Comparison of ENCODE assay signal across 13 mouse cellular contexts in genomic region chr6:120550173-120550572, GRCm38 (mm10). TPM values are rescaled to one million over a fixed set of nuclear protein-coding genes. Genes with fewer than 3 reads are reported as not detected.
A peak's percentile ranks its signal among the peaks of the same experiment; 100 is the strongest.
DNase-seq lines count a peak whose midpoint lies in the region; ATAC-seq lines count a peak whose summit lies in the region.
"Had no signal": no experiment of that assay in that cellular context is flagged by ENCODE, and none has a peak within 500 bp of the region (broad histone marks: within the 10 kb centered on the region; RNA-seq: fewer than 3 reads in every experiment).

No protein-coding gene starts in this region.

- H3K27ac ChIP-seq in forebrain, embryonic 11.5 days (ENCODE audit: low read depth, low read length): no peak overlapping the region; the same call in 1 of the 2 replicates
- H3K27ac ChIP-seq in forebrain, embryonic 15.5 days (replicated peaks): no peak overlapping the region
- peak overlapping the region; percentile 65 for H3K27ac ChIP-seq in hindbrain, embryonic 11.5 days (ENCODE audit: low read depth, low read length)
- H3K27ac ChIP-seq in midbrain, embryonic 13.5 days: peak overlapping the region; percentile 52; the same call in 1 of the 2 replicates
- H3K27ac ChIP-seq: heart, adult 2 months; stomach, postnatal 0 days had no signal

- H3K9ac ChIP-seq in forebrain, embryonic 11.5 days (ENCODE audit: low read length): no peak overlapping the region
- H3K9ac ChIP-seq in forebrain, embryonic 15.5 days (replicated peaks): no peak overlapping the region
- 0 out of 2 replicates have a peak overlapping the region, but pooled peaks have one; percentile 19 for H3K9ac ChIP-seq in hindbrain, embryonic 11.5 days (ENCODE audit: low read depth, low read length)
- no peak overlapping the region for H3K9ac ChIP-seq in midbrain, embryonic 13.5 days (replicated peaks)

- H3K9me3 ChIP-seq in forebrain, embryonic 11.5 days (ENCODE audit: control insufficient read depth, low read length): no peaks in the 10 kb centered on the region
- H3K9me3 ChIP-seq in forebrain, embryonic 15.5 days: no peaks in the 10 kb centered on the region
- no peaks in the 10 kb centered on the region for H3K9me3 ChIP-seq in hindbrain, embryonic 11.5 days (ENCODE audit: control insufficient read depth, low read length)
- H3K9me3 ChIP-seq in midbrain, embryonic 13.5 days: no peaks in the 10 kb centered on the region

- peak; percentile 60 for ATAC-seq in forebrain, embryonic 11.5 days (replicated peaks; ENCODE audit: low FRiP score)
- ATAC-seq in forebrain, embryonic 15.5 days (replicated peaks): no peak
- 0 out of 2 replicates have a peak, but pooled peaks have one; percentile 11 for ATAC-seq in common myeloid progenitor, adult 5-6 weeks (replicated peaks; ENCODE audit: low read depth, poor library complexity, severe bottlenecking)
- ATAC-seq in hindbrain, embryonic 11.5 days (ENCODE audit: low FRiP score): peak; percentile 80
- ATAC-seq in midbrain, embryonic 13.5 days: peak; percentile 83
- no peak for ATAC-seq in granulocyte monocyte progenitor cell, adult 5-6 weeks (replicated peaks; ENCODE audit: poor library complexity, severe bottlenecking)
- ATAC-seq: lung, postnatal 0 days had no signal

- no peaks in the 10 kb centered on the region for H3K27me3 ChIP-seq in forebrain, embryonic 11.5 days (ENCODE audit: control insufficient read depth, insufficient read depth, low read length)
- H3K27me3 ChIP-seq in forebrain, embryonic 15.5 days: no peaks in the 10 kb centered on the region
- no peaks in the 10 kb centered on the region for H3K27me3 ChIP-seq in hindbrain, embryonic 11.5 days (ENCODE audit: control insufficient read depth, insufficient read depth, low read length)
- no peaks in the 10 kb centered on the region for H3K27me3 ChIP-seq in midbrain, embryonic 13.5 days

- H3K4me2 ChIP-seq in forebrain, embryonic 11.5 days (ENCODE audit: low read depth, low read length, severe bottlenecking): no peak overlapping the region
- no peak overlapping the region for H3K4me2 ChIP-seq in forebrain, embryonic 15.5 days (replicated peaks)
- no peak overlapping the region for H3K4me2 ChIP-seq in hindbrain, embryonic 11.5 days (replicated peaks; ENCODE audit: low read depth, low read length)
- H3K4me2 ChIP-seq in midbrain, embryonic 13.5 days (replicated peaks): no peak overlapping the region

- peak; percentile 56 for DNase-seq in forebrain, embryonic 11.5 days (ENCODE audit: low spot score)
- peak; percentile 57 for DNase-seq in hindbrain, embryonic 11.5 days (ENCODE audit: low spot score)
- no peak for DNase-seq in cerebellum, postnatal 36 days
- DNase-seq in lung, adult 18-20 months: no peak
- DNase-seq: heart, adult 2 months; right cerebral cortex, postnatal 14 days had no signal

- H3K4me3 ChIP-seq in forebrain, embryonic 11.5 days (ENCODE audit: low read depth, low read length): no peak overlapping the region
- H3K4me3 ChIP-seq in forebrain, embryonic 15.5 days: no peak overlapping the region
- no peak overlapping the region for H3K4me3 ChIP-seq in hindbrain, embryonic 11.5 days (ENCODE audit: low read depth, low read length)
- no peak overlapping the region for H3K4me3 ChIP-seq in midbrain, embryonic 13.5 days (replicated peaks)
- H3K4me3 ChIP-seq: heart, adult 2 months; myocyte had no signal

- no peaks in the 10 kb centered on the region for H3K36me3 ChIP-seq in forebrain, embryonic 11.5 days (ENCODE audit: control insufficient read depth, insufficient read depth, low read length)
- no peaks in the 10 kb centered on the region for H3K36me3 ChIP-seq in forebrain, embryonic 15.5 days
- no peaks in the 10 kb centered on the region for H3K36me3 ChIP-seq in hindbrain, embryonic 11.5 days (ENCODE audit: control insufficient read depth, insufficient read depth, low read length)
- no peaks in the 10 kb centered on the region for H3K36me3 ChIP-seq in midbrain, embryonic 13.5 days

- 7% methylated on average over 2 of the region's 2 CpGs for WGBS in forebrain, embryonic 11.5 days
- 5% methylated on average over 2 of the region's 2 CpGs for WGBS in forebrain, embryonic 15.5 days
- 5% methylated on average over 2 of the region's 2 CpGs for WGBS in hindbrain, embryonic 11.5 days
- 2% methylated on average over 2 of the region's 2 CpGs for WGBS in midbrain, embryonic 13.5 days

- peaks cover 6% of the 10 kb centered on the region; the same call in 1 of the 2 replicates for H3K4me1 ChIP-seq in forebrain, embryonic 11.5 days (replicated peaks; ENCODE audit: control insufficient read depth, insufficient read depth, low read length)
- peaks cover 6% of the 10 kb centered on the region for H3K4me1 ChIP-seq in forebrain, embryonic 15.5 days
- H3K4me1 ChIP-seq in hindbrain, embryonic 11.5 days (replicated peaks; ENCODE audit: control insufficient read depth, insufficient read depth, low read length): peaks cover 4% of the 10 kb centered on the region; the same call in 1 of the 2 replicates
- peaks cover 14% of the 10 kb centered on the region for H3K4me1 ChIP-seq in midbrain, embryonic 13.5 days (replicated peaks)

RNA-seq across cellular contexts. Expression of gene Hdhd5, which starts 19.1 kb away (rescaled TPM):
- polyA plus RNA-seq in forebrain, embryonic 11.5 days (2014; fragmentation: Nextera tagmentation; extraction: Ambion mirVana): 15.2 and 18.2 TPM in 2 replicates
- polyA plus RNA-seq in forebrain, embryonic 15.5 days (2015; fragmentation: Nextera tagmentation; extraction: Ambion mirVana): 16.8 and 18.2 TPM in 2 replicates
- 11.6 and 15.0 TPM in 2 replicates for total RNA-seq in common myeloid progenitor, adult 5-6 weeks (2017)
- polyA plus RNA-seq in hindbrain, embryonic 11.5 days (2014; fragmentation: Nextera tagmentation; extraction: Ambion mirVana): 12.9 and 13.8 TPM in 2 replicates
- polyA plus RNA-seq in midbrain, embryonic 13.5 days (2015; fragmentation: Nextera tagmentation; extraction: Ambion mirVana): 14.5 and 15.3 TPM in 2 replicates
- 7.4 and 9.6 TPM in 2 replicates for total RNA-seq in granulocyte monocyte progenitor cell, adult 5-6 weeks (2014; fragmentation: Nextera tagmentation)
- total RNA-seq in granulocyte monocyte progenitor cell, adult 5-6 weeks (2017): 3.6 and 4.7 TPM in 2 replicates

RNA-seq across cellular contexts. Expression of gene Tmem121b, which starts 56.6 kb away (rescaled TPM):
- 1.1 and 1.4 TPM in 2 replicates for polyA plus RNA-seq in forebrain, embryonic 11.5 days (2014; fragmentation: Nextera tagmentation; extraction: Ambion mirVana)
- 3.5 and 3.6 TPM in 2 replicates for polyA plus RNA-seq in forebrain, embryonic 15.5 days (2015; fragmentation: Nextera tagmentation; extraction: Ambion mirVana)
- total RNA-seq in common myeloid progenitor, adult 5-6 weeks (2017): 0.53 and 0.73 TPM in 2 replicates
- 1.0 and 1.8 TPM in 2 replicates for polyA plus RNA-seq in hindbrain, embryonic 11.5 days (2014; fragmentation: Nextera tagmentation; extraction: Ambion mirVana)
- polyA plus RNA-seq in midbrain, embryonic 13.5 days (2015; fragmentation: Nextera tagmentation; extraction: Ambion mirVana): 2.6 and 3.0 TPM in 2 replicates
- not detected in 2 replicates for total RNA-seq in granulocyte monocyte progenitor cell, adult 5-6 weeks (2014; fragmentation: Nextera tagmentation)
- not detected in 2 replicates for total RNA-seq in granulocyte monocyte progenitor cell, adult 5-6 weeks (2017)
- total RNA-seq: heart, adult 2 months had no signal
- polyA plus RNA-seq: heart, adult 2 months had no signal

Comparison
In these comparisons a context has a peak if more than half of its experiments do, and no peak if none do; other contexts are left out.
1. ATAC-seq: peak in forebrain, embryonic 11.5 days (single experiment), common myeloid progenitor, adult 5-6 weeks (single experiment), hindbrain, embryonic 11.5 days (single experiment) and midbrain, embryonic 13.5 days (single experiment); none in forebrain, embryonic 15.5 days (single experiment) and granulocyte monocyte progenitor cell, adult 5-6 weeks (single experiment).
2. DNase-seq: peak in forebrain, embryonic 11.5 days (single experiment) and hindbrain, embryonic 11.5 days (single experiment); none in cerebellum, postnatal 36 days (0 of 2) and lung, adult 18-20 months (0 of 2).
3. H3K27ac ChIP-seq: peak in hindbrain, embryonic 11.5 days (single experiment) and midbrain, embryonic 13.5 days (single experiment); none in forebrain, embryonic 11.5 days (single experiment) and forebrain, embryonic 15.5 days (single experiment).